Mouse (Mus musculus): ENCODE measurements at regions not wholly inside any gene's neighbourhood (a gene's known extent, or its start where the extent isn't known, plus 50 kb on each side); places are given as distances from the start of the nearest gene placed in this dataset.
A peak's percentile ranks its signal among the peaks of the same experiment; 100 is the strongest.

DNA sequence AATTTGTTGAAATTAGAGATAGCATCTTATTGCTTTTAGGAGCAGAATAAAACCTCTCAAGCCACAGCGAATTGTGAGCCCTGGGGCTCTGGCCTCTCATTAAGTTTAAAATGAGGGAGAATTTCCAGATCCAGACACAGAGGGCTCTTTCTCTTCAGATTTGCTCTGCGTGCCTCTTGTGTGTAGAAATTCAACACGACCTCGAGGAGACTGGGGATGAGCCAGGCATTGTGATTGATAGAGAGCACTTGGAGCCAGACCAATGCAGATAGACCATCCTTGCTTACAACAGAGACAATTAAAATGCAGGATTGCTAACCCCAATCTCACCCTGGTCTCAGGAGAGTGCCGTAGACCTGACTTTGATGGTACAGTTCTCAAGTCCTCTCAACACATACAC, 121.9 kb upstream of the Gas1 start:
- no peak for DNase-seq (ENCODE audit: low spot score)

DNA sequence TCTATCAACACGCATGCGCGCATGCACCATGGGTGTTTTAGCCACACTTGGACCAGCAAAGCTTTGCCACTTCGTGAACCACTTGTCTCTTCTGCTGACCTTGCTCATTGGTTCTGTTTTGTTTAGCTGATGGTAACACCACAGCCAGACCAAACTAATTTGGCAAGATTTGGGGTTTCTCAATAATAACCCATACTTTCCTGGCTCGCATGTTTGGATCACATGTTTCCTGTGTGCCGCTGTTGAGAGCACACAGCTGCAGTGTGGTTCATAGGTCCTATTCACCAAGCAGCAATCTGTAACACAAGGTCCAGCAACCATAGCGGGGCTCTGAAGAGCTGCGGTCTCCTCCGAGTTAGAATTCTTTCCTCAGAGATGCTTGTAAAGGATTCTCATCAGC, 126.4 kb upstream of the Gas1 start:
- DNase-seq (ENCODE audit: low spot score) = no peak

GRCm38 (mm10) chr13:60305028-60305810, 128.1 kb upstream of the Gas1 start:
- DNase-seq (ENCODE audit: low spot score) = no peak

DNA sequence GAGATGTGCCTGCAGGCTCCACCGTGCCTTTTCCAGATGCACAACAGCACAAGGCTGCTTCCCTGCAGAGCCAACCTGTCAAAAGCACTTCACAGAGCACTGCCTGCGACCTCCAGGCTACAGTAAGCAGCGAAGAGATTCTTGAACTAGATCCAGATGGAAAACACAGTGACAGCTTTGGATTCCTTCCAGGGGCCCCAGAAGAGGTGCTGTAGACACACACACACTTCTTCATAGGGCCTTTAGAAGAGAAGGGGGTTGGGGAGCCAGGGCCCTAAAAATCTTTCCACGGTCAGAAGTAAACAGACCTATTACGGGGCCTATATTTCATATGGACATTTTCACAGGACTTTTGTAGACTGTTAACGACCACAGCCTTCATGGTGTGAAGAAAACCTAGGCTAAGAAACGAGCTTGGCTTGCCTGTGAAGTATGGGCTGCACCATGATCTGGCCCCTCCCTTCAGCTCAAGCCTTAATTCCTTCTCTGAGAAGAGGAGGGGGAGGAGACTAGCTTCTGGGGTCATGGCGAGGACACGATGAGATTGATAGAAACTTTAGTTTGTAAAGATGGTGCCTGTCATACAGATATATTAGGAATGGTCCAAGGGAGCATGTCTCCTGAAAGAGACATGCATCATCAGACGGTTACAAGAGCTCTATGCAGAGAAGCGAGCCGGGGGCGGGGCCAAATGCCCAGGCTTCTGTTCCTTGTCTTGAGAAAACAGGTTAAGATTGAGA, 131.1 kb upstream of the Gas1 start:
- DNase-seq (ENCODE audit: low spot score) = peak; percentile 38

DNA sequence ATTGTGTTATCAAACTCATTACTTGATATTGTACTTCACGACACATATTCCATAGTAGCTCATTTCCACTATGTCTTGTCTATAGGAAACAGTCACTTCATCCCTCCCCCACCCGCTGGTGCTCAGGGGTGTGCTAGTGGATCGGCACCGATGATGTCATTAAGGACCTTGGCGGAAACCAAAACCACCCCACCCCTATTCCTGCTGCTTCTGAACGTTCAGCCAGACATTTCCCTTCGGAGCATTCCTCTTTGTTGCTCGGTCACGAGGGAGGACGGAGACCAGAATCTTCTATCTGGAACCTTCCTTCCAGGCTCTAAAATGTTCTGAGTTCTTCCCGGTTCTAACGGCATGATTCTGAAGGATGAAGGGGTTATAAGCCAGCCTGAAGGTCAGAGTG, 132.3 kb upstream of the Gas1 start:
- no peak for DNase-seq (ENCODE audit: low spot score)

- DNase-seq (ENCODE audit: low spot score) = no peak
Measured at GRCm38 (mm10) chr13:60309926-60310325, 132.8 kb upstream of the Gas1 start.

- DNase-seq (ENCODE audit: low spot score) = no peak
Measured at GRCm38 (mm10) chr13:60312397-60313085, 135.4 kb upstream of the Gas1 start.

DNA sequence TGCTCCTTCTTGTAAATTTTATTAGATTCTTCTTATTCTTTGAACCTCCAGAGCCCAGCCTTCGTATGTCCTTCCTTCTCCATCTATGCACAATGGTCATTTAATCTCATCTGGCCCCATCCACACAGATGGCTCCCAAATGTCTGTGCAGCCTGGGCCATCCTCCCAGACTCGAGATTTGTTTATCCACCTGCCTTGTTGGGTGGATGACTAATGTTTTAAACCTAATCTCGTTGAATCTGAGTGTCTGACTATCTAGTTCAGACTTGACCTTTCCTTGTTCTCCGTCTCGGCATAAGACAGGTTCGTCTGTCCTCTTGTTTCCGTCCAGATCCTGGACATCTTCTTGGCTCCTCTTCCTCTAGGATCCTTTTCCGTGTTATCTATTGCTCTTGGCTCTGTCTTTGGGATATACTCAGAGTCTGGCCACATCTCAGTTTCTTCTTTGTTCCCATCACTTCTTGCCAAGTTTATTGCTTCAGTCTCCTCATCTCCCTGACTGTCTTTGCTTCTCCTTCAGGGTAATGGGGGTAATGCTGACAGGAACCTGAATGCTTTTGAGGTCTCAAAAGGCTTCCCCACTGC, 141.4 kb upstream of the Gas1 start:
- DNase-seq (ENCODE audit: low spot score) = no peak

DNA sequence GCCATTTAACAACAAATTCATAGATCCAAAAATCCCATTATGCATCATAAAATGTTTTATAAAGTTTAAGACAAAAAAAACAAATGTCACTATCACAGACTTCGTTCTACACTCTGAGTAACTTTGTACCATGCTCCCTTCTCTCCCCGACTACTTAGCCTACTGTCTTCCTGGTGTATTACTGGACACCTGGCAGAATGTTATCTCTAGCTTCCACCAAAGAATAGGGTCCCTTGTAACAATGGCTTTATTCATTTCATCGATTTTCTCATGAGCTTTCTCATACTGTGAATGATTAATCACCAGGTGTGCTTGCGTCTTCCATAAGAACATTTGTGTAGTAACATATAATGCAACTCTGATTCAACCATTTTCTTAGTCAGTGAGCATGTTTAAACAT, 142.1 kb upstream of the Gas1 start:
- no peak for DNase-seq (ENCODE audit: low spot score)

GRCm38 (mm10) chr13:60319861-60320602, 142.9 kb upstream of the Gas1 start:
- no peak for DNase-seq (ENCODE audit: low spot score)

DNA sequence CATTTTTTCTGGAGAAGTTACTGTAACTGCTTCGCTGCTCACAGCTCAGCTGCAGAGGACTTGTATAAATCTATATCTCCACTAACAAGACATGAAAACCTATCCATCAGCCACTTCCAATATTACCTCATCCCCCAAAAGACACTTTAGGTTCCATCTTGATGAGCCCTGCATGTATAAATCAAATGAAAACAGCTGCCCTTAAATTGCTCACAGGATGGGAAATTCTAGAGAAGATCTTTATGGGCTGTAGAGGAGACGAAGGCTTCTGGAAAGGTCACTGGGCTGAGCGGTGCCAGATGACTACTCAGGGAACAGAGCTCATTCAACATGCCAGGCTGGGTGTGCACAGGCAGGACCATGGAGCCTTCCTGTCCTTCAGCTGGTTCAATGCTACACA, 145.4 kb upstream of the Gas1 start:
- no peak for DNase-seq (ENCODE audit: low spot score)

GRCm38 (mm10) chr13:60330475-60331258, 153.5 kb upstream of the Gas1 start:
- DNase-seq (ENCODE audit: low spot score) = no peak

GRCm38 (mm10) chr13:60336196-60336595, 159.0 kb upstream of the Gas1 start:
- DNase-seq (ENCODE audit: low spot score) = no peak

GRCm38 (mm10) chr13:60337383-60337782, 160.2 kb upstream of the Gas1 start:
- DNase-seq (ENCODE audit: low spot score) = peak; percentile 36

- no peak for DNase-seq (ENCODE audit: low spot score)
Measured at GRCm38 (mm10) chr13:60338107-60338506, 160.9 kb upstream of the Gas1 start.

DNA sequence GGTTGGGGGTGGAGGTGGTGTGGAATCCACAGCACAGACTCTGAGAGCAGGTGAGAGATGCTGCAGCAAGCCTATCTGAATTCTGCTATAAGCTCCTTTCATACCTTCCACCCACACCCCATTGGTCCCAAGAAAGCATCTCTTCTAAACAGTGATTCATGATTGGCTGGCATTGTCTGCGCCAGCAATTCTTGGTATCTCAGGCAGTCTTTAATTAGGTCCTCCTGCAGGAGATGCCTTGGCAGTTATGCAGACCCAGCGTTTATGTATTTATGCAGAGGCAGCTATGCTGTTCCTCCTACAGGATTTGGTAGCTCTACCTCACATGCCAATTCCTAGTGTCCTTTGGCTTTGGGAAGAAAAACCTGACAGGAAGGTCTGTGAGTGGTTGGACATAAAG, 162.9 kb upstream of the Gas1 start:
- no peak for DNase-seq (ENCODE audit: low spot score)

GRCm38 (mm10) chr13:60347881-60348280, 170.7 kb upstream of the Gas1 start:
- no peak for DNase-seq (ENCODE audit: low spot score)

DNA sequence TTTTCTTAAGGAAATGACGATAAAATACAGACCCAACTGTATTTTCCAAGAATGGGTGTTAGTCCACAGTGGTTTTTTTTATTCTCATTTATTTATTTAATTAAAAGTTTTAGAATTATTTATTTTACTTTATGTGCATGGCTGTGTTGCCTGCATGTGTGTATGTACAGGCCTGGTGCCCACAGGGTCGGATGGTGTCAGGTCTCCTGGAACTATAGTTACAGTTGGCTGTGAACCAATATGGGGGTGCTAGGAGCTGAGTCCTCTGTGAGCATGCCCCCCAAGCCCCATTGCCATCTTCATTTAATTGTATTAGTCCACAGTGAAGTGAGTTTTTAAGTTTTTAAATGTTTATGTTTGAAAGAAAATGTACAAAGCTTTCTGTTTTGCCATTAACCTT, 171.3 kb upstream of the Gas1 start:
- DNase-seq (ENCODE audit: low spot score) = no peak

DNA sequence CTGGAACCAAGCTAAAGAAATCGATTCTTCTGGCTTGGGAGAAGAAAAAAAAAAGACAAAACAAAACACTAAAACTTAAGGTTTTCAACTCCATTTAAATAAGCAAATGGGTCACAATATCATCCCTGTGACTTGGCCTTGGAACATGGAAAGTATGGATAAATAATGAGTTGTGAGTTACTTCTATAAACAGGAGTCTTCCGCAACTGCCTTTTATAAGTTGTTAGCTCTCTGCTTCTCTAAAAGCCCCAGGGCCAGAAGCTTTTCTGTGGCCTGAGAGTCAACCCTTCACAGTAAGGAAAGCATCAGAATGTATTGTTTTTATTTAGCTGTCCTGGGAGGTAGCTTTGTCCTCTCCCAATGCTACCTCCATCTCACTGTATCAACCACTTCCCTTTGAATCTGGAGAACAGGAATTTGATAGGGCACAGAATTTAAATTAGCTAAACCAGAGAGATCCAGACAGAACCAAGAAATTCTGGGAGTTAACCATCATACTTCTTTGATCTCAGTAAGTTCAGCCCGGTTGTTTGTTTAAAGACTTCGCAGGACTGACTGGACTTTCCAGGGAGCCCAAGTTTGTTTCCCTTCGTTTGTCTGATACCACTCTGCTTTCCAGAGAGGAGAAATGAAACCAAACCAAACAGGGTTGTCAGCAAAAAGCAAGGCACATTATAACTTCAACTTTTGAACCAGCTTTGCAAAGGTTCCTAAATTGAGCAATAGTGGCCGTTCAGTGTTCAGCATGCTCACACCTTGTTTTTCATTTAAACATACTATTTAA, 178.7 kb upstream of the Gas1 start:
- no peak for DNase-seq (ENCODE audit: low spot score)

- DNase-seq (ENCODE audit: low spot score) = no peak
Measured at GRCm38 (mm10) chr13:60358408-60359060, 181.4 kb upstream of the Gas1 start.

All from yolk sac, embryonic 10.5 days (tissue).